Mouse (Mus musculus): ENCODE results near the gene Ankrd66. TPM values are rescaled to one million over a fixed set of nuclear protein-coding genes. Genes with fewer than 3 reads are reported as not detected.

Gene Ankrd66
- polyA plus RNA-seq (2012; rRNA removed), result 0.54 and 0.96 TPM in 2 replicates

GRCm38 (mm10) chr17:43543539-43543938 lies at the start of gene Ankrd66:
Gene Ankrd66, minus strand, starts transcription at chr17:43543639.

DNA sequence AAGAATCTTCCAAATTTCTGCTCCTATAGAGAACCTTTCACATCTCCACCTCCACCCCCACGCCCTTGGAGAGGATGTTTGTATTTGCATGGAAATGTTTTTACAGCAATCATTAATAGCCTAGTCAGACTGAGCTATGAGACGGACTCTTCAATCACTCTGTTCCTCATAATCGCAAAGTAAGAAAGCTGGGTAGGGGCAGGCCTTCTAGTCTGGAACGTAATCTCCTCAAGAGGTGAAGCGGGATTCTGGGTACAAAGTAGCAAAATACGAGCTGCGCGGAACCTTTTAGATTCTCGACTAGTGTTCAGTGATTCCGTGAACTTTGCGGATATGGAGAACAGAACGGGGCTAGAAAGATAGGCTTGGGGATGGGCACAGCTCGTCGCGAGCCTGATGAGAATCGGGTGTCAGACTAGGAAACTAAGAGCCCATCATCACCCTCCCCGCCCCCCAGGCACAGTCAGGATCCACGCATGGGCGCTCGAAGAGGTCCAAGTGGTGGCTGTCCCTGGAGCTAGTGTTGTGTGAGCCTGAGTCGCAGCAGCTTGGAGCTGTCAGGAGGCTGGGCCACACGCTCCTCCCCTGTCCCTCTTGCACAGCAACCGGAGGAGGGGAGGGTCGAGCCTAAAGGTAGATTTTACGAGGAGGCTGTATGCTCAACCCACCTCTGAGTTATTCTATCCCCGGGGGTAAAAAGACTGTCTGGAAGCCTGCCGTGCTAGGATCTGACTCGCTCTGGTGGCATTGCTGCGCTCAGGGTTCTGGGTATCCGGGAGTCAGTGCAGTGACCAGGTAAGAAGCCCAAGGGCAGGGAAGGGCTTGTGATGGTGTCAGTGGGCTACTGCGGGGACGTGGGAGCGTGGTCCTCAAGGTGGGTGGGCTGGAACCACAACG lies 24.8 kb upstream of the Ankrd66 start, which contains the start of gene Pla2g7:
TSS of gene Pla2g7 (plus strand) at position 107 of the 897 bp plus-strand sequence.

DNA sequence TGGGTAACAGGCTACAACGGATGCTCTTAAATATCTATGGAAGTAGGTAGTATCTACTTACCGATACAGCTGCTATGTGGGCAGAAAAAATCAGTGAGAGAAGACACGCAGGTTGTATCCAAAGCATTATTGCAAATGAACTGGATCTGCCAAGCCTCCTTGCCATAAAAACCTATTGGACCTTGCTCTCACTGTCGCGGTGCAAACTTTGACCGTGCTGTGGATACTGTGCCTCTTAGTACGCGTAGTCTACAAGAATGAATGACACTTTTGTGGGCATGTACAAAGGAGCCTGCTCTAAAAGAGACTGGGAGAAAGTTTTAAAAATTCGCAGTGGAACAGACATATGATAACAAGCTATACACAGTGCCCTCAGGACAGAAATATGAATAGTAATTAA lies 40.8 kb downstream of the Ankrd66 start, which contains the start of gene Mep1a:
TSS of gene Mep1a (minus strand) at position 221 of the 400 bp plus-strand sequence.

Other genes starting within 250 kb of the Ankrd66 start
- gene Adgrf5, start 183.2 kb downstream of the Ankrd66 start, polyA plus RNA-seq (2012; rRNA removed), result 7.9 and 8.7 TPM in 2 replicates
- 0.05 and 0.07 TPM in 2 replicates for gene Mep1a, start 40.8 kb downstream of the Ankrd66 start, polyA plus RNA-seq (2012; rRNA removed)
- 22.3 and 37.1 TPM in 2 replicates for gene Pla2g7, start 24.5 kb upstream of the Ankrd66 start, polyA plus RNA-seq (2012; rRNA removed)
- 1.9 and 2.3 TPM in 2 replicates for gene Tdrd6, start 86.7 kb upstream of the Ankrd66 start, polyA plus RNA-seq (2012; rRNA removed)
- 67.3 and 69.4 TPM in 2 replicates for gene Slc25a27, start 123.6 kb upstream of the Ankrd66 start, polyA plus RNA-seq (2012; rRNA removed)
- gene Cyp39a1, start 123.8 kb upstream of the Ankrd66 start, polyA plus RNA-seq (2012; rRNA removed), result 2.7 and 3.5 TPM in 2 replicates

Data from central nervous system, embryonic 18 days (tissue).